Mouse (Mus musculus): ENCODE data around the gene Pih1d1. TPM values are rescaled to one million over a fixed set of nuclear protein-coding genes. Genes with fewer than 3 reads are reported as not detected.
"Not testable (repeated sequence)": the region's sequence is repeated elsewhere in the genome, so short reads cannot be mapped to it uniquely, and the experiment has no call there.

The Pih1d1 gene
- 101 and 108 TPM in 2 replicates for polyA plus RNA-seq (2014; fragmentation: Nextera tagmentation; extraction: Ambion mirVana)

GRCm38 (mm10) chr7:45154096-45154992 lies at the start of gene Pih1d1, which contains the start of gene Aldh16a1:
Pih1d1 (plus strand) TSS chr7:45154303.
Aldh16a1 (minus strand) TSS chr7:45154584.
- Histone ChIP-seq H3K9me3 (replicated peaks; ENCODE audit: control insufficient read depth, low read length) (no peaks in the 10 kb centered on the region), H3K9ac (ENCODE audit: low read length) (peak within 1 kb of the TSS; percentile 83), H3K4me2 (ENCODE audit: low read length) (peak within 1 kb of the TSS; percentile 84), H3K27me3 (replicated peaks; ENCODE audit: control insufficient read depth, insufficient read depth, low read length) (no peaks in the 10 kb centered on the region), H3K27ac (ENCODE audit: low read depth, low read length) (peak within 1 kb of the TSS; percentile 89), H3K4me1 (ENCODE audit: control insufficient read depth, insufficient read depth, low read length) (peaks cover 8% of the 10 kb centered on the region), H3K36me3 (ENCODE audit: control insufficient read depth, insufficient read depth, low read length) (peaks cover 17% of the 10 kb centered on the region; the same call in 1 of the 2 replicates), H3K4me3 (ENCODE audit: low read depth, low read length) (peak within 1 kb of the TSS; percentile 50)
- WGBS = 5% methylated on average over 67 of the region's 69 CpGs
- ATAC-seq = peak; percentile 97
- DNase-seq (ENCODE audit: low spot score) = peak; percentile 98

DNA sequence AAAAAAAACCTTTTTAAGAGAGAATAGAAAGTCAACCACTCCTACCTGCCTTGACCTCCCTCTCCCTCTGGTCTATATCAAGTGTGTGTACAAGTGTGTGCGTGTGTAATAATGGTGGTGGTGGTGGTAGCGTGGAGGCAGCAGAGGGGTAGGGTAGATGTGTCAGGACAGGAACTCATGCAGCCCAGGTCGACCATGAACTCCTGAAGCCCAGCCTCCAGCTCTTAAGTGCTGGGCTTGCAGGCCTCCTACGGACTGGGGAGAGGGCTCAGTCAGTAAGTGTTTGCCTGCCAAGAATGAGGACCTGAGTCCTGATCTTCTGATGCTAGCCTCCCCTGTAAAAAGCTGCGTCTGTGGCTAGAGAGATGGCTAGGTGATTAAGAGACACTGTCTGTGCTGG lies 49.2 kb upstream of the Pih1d1 start:
- H3K9ac ChIP-seq (ENCODE audit: low read length) = no peak overlapping the region
- no peaks in the 10 kb centered on the region for H3K36me3 ChIP-seq (ENCODE audit: control insufficient read depth, insufficient read depth, low read length)
- no peak overlapping the region for H3K27ac ChIP-seq (ENCODE audit: low read depth, low read length)
- no peaks in the 10 kb centered on the region for H3K9me3 ChIP-seq (replicated peaks; ENCODE audit: control insufficient read depth, low read length)
- 84% methylated on average over 5 of the region's 5 CpGs for WGBS
- DNase-seq (ENCODE audit: low spot score) (no peak), ATAC-seq (no peak)
- no peaks in the 10 kb centered on the region for H3K27me3 ChIP-seq (replicated peaks; ENCODE audit: control insufficient read depth, insufficient read depth, low read length)
- H3K4me3 ChIP-seq (ENCODE audit: low read depth, low read length) = no peak overlapping the region
- no peak overlapping the region for H3K4me2 ChIP-seq (ENCODE audit: low read length)
- H3K4me1 ChIP-seq (ENCODE audit: control insufficient read depth, insufficient read depth, low read length) = no peaks in the 10 kb centered on the region

DNA sequence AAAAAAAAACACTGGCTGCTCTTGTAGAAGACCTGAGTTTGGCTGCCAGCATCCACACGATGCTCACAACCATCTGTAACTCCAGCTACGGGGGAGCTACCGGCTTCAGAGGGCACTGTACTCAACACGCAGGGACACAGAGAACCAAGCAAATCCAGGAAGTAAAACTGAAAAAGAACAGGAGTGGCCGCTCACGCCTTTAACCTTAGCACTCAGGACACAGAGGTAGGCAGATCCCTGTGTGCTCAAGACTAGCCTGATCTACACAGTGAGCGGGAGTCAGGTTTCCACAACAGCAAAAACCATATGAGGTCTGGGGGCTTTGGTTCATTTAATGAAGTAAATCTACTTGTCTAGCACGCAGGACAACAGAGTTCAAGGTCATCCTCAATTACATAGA lies 48.6 kb upstream of the Pih1d1 start:
- WGBS = 81% methylated on average over 8 of the region's 8 CpGs
- no peaks in the 10 kb centered on the region for H3K4me1 ChIP-seq (ENCODE audit: control insufficient read depth, insufficient read depth, low read length)
- no peaks in the 10 kb centered on the region for H3K27me3 ChIP-seq (replicated peaks; ENCODE audit: control insufficient read depth, insufficient read depth, low read length)
- H3K27ac ChIP-seq (ENCODE audit: low read depth, low read length) = no peak overlapping the region
- DNase-seq (ENCODE audit: low spot score) = no peak
- H3K36me3 ChIP-seq (ENCODE audit: control insufficient read depth, insufficient read depth, low read length) = no peaks in the 10 kb centered on the region
- no peak overlapping the region for H3K9ac ChIP-seq (ENCODE audit: low read length)
- no peaks in the 10 kb centered on the region for H3K9me3 ChIP-seq (replicated peaks; ENCODE audit: control insufficient read depth, low read length)
- H3K4me3 ChIP-seq (ENCODE audit: low read depth, low read length) = no peak overlapping the region
- no peak overlapping the region for H3K4me2 ChIP-seq (ENCODE audit: low read length)
- no peak for ATAC-seq

GRCm38 (mm10) chr7:45106441-45106840 lies 47.7 kb upstream of the Pih1d1 start:
- Histone ChIP-seq H3K9ac (ENCODE audit: low read length) (no peak overlapping the region), H3K4me2 (ENCODE audit: low read length) (no peak overlapping the region), H3K27ac (ENCODE audit: low read depth, low read length) (no peak overlapping the region), H3K36me3 (ENCODE audit: control insufficient read depth, insufficient read depth, low read length) (no peaks in the 10 kb centered on the region), H3K4me1 (ENCODE audit: control insufficient read depth, insufficient read depth, low read length) (no peaks in the 10 kb centered on the region), H3K4me3 (ENCODE audit: low read depth, low read length) (no peak overlapping the region), H3K27me3 (replicated peaks; ENCODE audit: control insufficient read depth, insufficient read depth, low read length) (no peaks in the 10 kb centered on the region), H3K9me3 (replicated peaks; ENCODE audit: control insufficient read depth, low read length) (no peaks in the 10 kb centered on the region)
- 28% methylated on average over 6 of the region's 6 CpGs for WGBS
- ATAC-seq = no peak
- no peak for DNase-seq (ENCODE audit: low spot score)

DNA sequence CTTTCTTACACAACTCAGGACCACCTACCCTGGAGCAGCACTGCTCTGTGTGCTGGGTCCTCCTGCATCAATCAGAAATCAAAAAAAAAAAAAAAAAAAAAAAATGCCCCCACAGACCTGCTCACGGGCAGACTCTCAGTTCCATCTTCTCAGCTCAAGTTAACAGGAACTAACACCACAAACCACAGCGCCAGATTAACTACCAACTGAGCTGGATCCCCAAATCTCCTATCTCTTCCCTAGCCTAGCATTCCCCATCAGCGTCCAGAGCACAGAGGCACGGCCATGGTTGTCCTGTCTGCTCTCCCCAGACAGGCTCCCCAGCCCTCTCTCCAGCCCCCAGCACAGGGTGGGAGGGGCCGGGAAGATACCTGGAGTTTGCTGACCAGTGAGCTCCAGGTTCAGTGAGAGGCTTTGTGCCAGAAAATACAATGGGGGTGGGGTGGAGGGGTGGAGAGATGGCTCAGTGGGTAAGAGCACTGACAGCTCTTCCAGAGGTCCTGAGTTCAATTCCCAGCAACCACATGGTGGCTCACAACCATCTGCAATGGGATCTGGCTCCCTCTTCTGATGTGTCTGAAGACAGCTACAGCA lies 47.0 kb upstream of the Pih1d1 start:
- Histone ChIP-seq H3K27ac (ENCODE audit: low read depth, low read length) (no peak overlapping the region), H3K4me3 (ENCODE audit: low read depth, low read length) (no peak overlapping the region), H3K4me2 (ENCODE audit: low read length) (no peak overlapping the region), H3K9ac (ENCODE audit: low read length) (no peak overlapping the region), H3K4me1 (ENCODE audit: control insufficient read depth, insufficient read depth, low read length) (no peaks in the 10 kb centered on the region), H3K9me3 (replicated peaks; ENCODE audit: control insufficient read depth, low read length) (no peaks in the 10 kb centered on the region), H3K36me3 (ENCODE audit: control insufficient read depth, insufficient read depth, low read length) (no peaks in the 10 kb centered on the region), H3K27me3 (replicated peaks; ENCODE audit: control insufficient read depth, insufficient read depth, low read length) (no peaks in the 10 kb centered on the region)
- ATAC-seq (no peak), DNase-seq (ENCODE audit: low spot score) (no peak)
- 52% methylated on average over 5 of the region's 5 CpGs for whole genome bisulfite sequencing

- H3K36me3 ChIP-seq (ENCODE audit: control insufficient read depth, insufficient read depth, low read length); H3K9ac ChIP-seq (ENCODE audit: low read length); DNase-seq (ENCODE audit: low spot score); H3K4me2 ChIP-seq (ENCODE audit: low read length); H3K27me3 ChIP-seq (replicated peaks; ENCODE audit: control insufficient read depth, insufficient read depth, low read length); H3K27ac ChIP-seq (ENCODE audit: low read depth, low read length); ATAC-seq; H3K9me3 ChIP-seq (replicated peaks; ENCODE audit: control insufficient read depth, low read length); H3K4me1 ChIP-seq (ENCODE audit: control insufficient read depth, insufficient read depth, low read length); H3K4me3 ChIP-seq (ENCODE audit: low read depth, low read length): not testable (repeated sequence)
- WGBS = 93% methylated on average over 4 of the region's 4 CpGs
These were observed 44.0 kb upstream of the Pih1d1 start for GRCm38 (mm10) chr7:45110089-45110488.

- Histone ChIP-seq H3K4me3 (ENCODE audit: low read depth, low read length) (no peak overlapping the region), H3K36me3 (ENCODE audit: control insufficient read depth, insufficient read depth, low read length) (no peaks in the 10 kb centered on the region), H3K27me3 (replicated peaks; ENCODE audit: control insufficient read depth, insufficient read depth, low read length) (no peaks in the 10 kb centered on the region), H3K27ac (ENCODE audit: low read depth, low read length) (no peak overlapping the region), H3K9me3 (replicated peaks; ENCODE audit: control insufficient read depth, low read length) (no peaks in the 10 kb centered on the region), H3K4me2 (ENCODE audit: low read length) (no peak overlapping the region), H3K4me1 (ENCODE audit: control insufficient read depth, insufficient read depth, low read length) (no peaks in the 10 kb centered on the region), H3K9ac (ENCODE audit: low read length) (no peak overlapping the region)
- no peak for ATAC-seq
- no peak for DNase-seq (ENCODE audit: low spot score)
- 60% methylated on average over 2 of the region's 2 CpGs for WGBS
These were observed 42.2 kb upstream of the Pih1d1 start for GRCm38 (mm10) chr7:45111940-45112339.

- Histone ChIP-seq H3K4me1 (ENCODE audit: control insufficient read depth, insufficient read depth, low read length) (no peaks in the 10 kb centered on the region), H3K36me3 (ENCODE audit: control insufficient read depth, insufficient read depth, low read length) (peaks cover 1% of the 10 kb centered on the region; the same call in 1 of the 2 replicates), H3K27me3 (replicated peaks; ENCODE audit: control insufficient read depth, insufficient read depth, low read length) (no peaks in the 10 kb centered on the region), H3K4me3 (ENCODE audit: low read depth, low read length) (no peak overlapping the region), H3K27ac (ENCODE audit: low read depth, low read length) (no peak overlapping the region), H3K9ac (ENCODE audit: low read length) (no peak overlapping the region), H3K9me3 (replicated peaks; ENCODE audit: control insufficient read depth, low read length) (no peaks in the 10 kb centered on the region), H3K4me2 (ENCODE audit: low read length) (no peak overlapping the region)
- WGBS = 72% methylated on average over 3 of the region's 3 CpGs
- ATAC-seq (no peak), DNase-seq (ENCODE audit: low spot score) (no peak)
These were observed 41.6 kb upstream of the Pih1d1 start for GRCm38 (mm10) chr7:45112529-45112928.

GRCm38 (mm10) chr7:45113476-45113875 lies 40.6 kb upstream of the Pih1d1 start:
- ATAC-seq (no peak), DNase-seq (ENCODE audit: low spot score) (no peak)
- no peak overlapping the region for H3K4me3 ChIP-seq (ENCODE audit: low read depth, low read length)
- peaks cover 10% of the 10 kb centered on the region for H3K36me3 ChIP-seq (ENCODE audit: control insufficient read depth, insufficient read depth, low read length)
- no peaks in the 10 kb centered on the region for H3K9me3 ChIP-seq (replicated peaks; ENCODE audit: control insufficient read depth, low read length)
- no peak overlapping the region for H3K9ac ChIP-seq (ENCODE audit: low read length)
- H3K27me3 ChIP-seq (replicated peaks; ENCODE audit: control insufficient read depth, insufficient read depth, low read length) = no peaks in the 10 kb centered on the region
- H3K4me2 ChIP-seq (ENCODE audit: low read length) = no peak overlapping the region
- H3K27ac ChIP-seq (ENCODE audit: low read depth, low read length) = no peak overlapping the region
- no peaks in the 10 kb centered on the region for H3K4me1 ChIP-seq (ENCODE audit: control insufficient read depth, insufficient read depth, low read length)
- WGBS = 82% methylated on average over 2 of the region's 2 CpGs

Data from forebrain, embryonic 14.5 days (tissue).